Mouse (Mus musculus) MEL (cell line): ENCODE results near the gene Hist1h3c. TPM values are rescaled to one million over a fixed set of nuclear protein-coding genes. Genes with fewer than 3 reads are reported as not detected.

Source experiments
- DNase-seq: peaks from one replicate; pipeline ENCODE4 v3.0.0; 2011; ENCODE audit warnings: low read depth, low spot score
- H3K27ac ChIP-seq: 2 replicates; pipeline ENCODE4 v1.5.1; 2012; ENCODE audit warnings: low read depth, mild to moderate bottlenecking, control low read depth, low read length, moderate library complexity; ENCODE audit not compliant: control insufficient read depth
- H3K27me3 ChIP-seq, 2 experiments: fragments of 150-350 bp in 1 of 2; sonication (generic) in 1 of 2; 2 replicates each; pipeline ENCODE4 v1.6.1; 2012; ENCODE audit warnings: low read length in 2 of 2, mild to moderate bottlenecking in 2 of 2, improper control_type of control experiment in 1 of 2, moderate library complexity in 1 of 2; ENCODE audit not compliant: insufficient read depth in 2 of 2, control insufficient read depth in 1 of 2
- H3K36me3 ChIP-seq, 2 experiments: 2 replicates each; pipeline ENCODE4 v1.6.1; 2012 to 2014; ENCODE audit warnings: low read length in 2 of 2, improper control_type of control experiment in 1 of 2, inconsistent platforms in 1 of 2, mild to moderate bottlenecking in 1 of 2; ENCODE audit not compliant: insufficient read depth in 2 of 2, control insufficient read depth in 1 of 2
- H3K4me1 ChIP-seq, 2 experiments: fragments of 150-350 bp in 1 of 2; sonication (generic) in 1 of 2; 2 replicates each; pipeline ENCODE4 v1.6.1; 2012; ENCODE audit warnings: low read length in 2 of 2, improper control_type of control experiment in 1 of 2, mild to moderate bottlenecking in 1 of 2; ENCODE audit not compliant: insufficient read depth in 2 of 2, control insufficient read depth in 1 of 2
- H3K4me3 ChIP-seq, 2 experiments: fragments of 150-350 bp in 1 of 2; sonication (generic) in 1 of 2; 2 replicates each; pipeline ENCODE4 v1.5.1; 2012; ENCODE audit warnings: low read depth in 2 of 2, low read length in 2 of 2, mild to moderate bottlenecking in 2 of 2, moderate library complexity in 2 of 2, control low read depth in 1 of 2, improper control_type of control experiment in 1 of 2; ENCODE audit not compliant: control insufficient read depth in 1 of 2, insufficient read depth in 1 of 2
- H3K79me2 ChIP-seq: 2 replicates; pipeline ENCODE4 v1.6.1; 2012; ENCODE audit warnings: mild to moderate bottlenecking, low read length, moderate library complexity; ENCODE audit not compliant: control insufficient read depth, poor library complexity, insufficient read depth
- H3K9ac ChIP-seq: 2 replicates; pipeline ENCODE4 v1.6.1; 2012; ENCODE audit warnings: low read depth, mild to moderate bottlenecking, control low read depth, low read length, moderate library complexity; ENCODE audit not compliant: control insufficient read depth, poor library complexity, severe bottlenecking
- H3K9me3 ChIP-seq: fragments of 150-350 bp; sonication (generic); replicated peaks from 2 replicates; pipeline ENCODE4 v1.6.1; 2012; ENCODE audit warnings: mild to moderate bottlenecking, low read length, improper control_type of control experiment, moderate library complexity; ENCODE audit not compliant: insufficient read depth
- BHLHE40 ChIP-seq: IDR thresholded peaks from 2 replicates; pipeline ENCODE4 v1.6.1; 2012; ENCODE audit warnings: low read depth, mild to moderate bottlenecking, inconsistent platforms, low read length, improper control_type of control experiment, borderline replicate concordance
- CHD2 ChIP-seq: IDR thresholded peaks from 2 replicates; pipeline ENCODE4 v1.6.1; 2011; ENCODE audit warnings: low read length, improper control_type of control experiment
- CTCF ChIP-seq, 3 experiments: IDR thresholded peaks in 2 of 3; conservative IDR thresholded peaks in 1 of 3; 2 replicates each; pipeline ENCODE4 v1.5.1; 2011 to 2012; ENCODE audit warnings: low read length in 3 of 3, low read depth in 2 of 3, mild to moderate bottlenecking in 2 of 3, improper control_type of control experiment in 1 of 3, inconsistent platforms in 1 of 3, mixed read lengths in 1 of 3, moderate library complexity in 1 of 3; ENCODE audit not compliant: control insufficient read depth in 1 of 3, insufficient read depth in 1 of 3, poor library complexity in 1 of 3, severe bottlenecking in 1 of 3
- ELF1 ChIP-seq: IDR thresholded peaks from 2 replicates; pipeline ENCODE4 v1.6.1; 2014; ENCODE audit warnings: low read depth, mild to moderate bottlenecking, inconsistent platforms, low read length, improper control_type of control experiment, moderate library complexity
- GABPA ChIP-seq: IDR thresholded peaks from 2 replicates; pipeline ENCODE4 v1.6.1; 2012; ENCODE audit warnings: low read depth, mild to moderate bottlenecking, inconsistent platforms, low read length, improper control_type of control experiment, moderate library complexity
- GATA1 ChIP-seq: IDR thresholded peaks from 2 replicates; pipeline ENCODE4 v1.6.1; 2011; ENCODE audit warnings: low read depth, low read length, improper control_type of control experiment
- HCFC1 ChIP-seq: IDR thresholded peaks from 2 replicates; pipeline ENCODE4 v1.6.1; 2012; ENCODE audit warnings: low read depth, mild to moderate bottlenecking, inconsistent platforms, low read length, improper control_type of control experiment, moderate library complexity
- JUND ChIP-seq: IDR thresholded peaks from 2 replicates; pipeline ENCODE4 v1.6.1; 2011; ENCODE audit warnings: low read depth, mild to moderate bottlenecking, improper control_type of control experiment, low read length
- MAX ChIP-seq: IDR thresholded peaks from 2 replicates; pipeline ENCODE4 v1.6.1; 2011; ENCODE audit warnings: low read length, improper control_type of control experiment
- MEF2A ChIP-seq: IDR thresholded peaks from 2 replicates; pipeline ENCODE4 v1.6.1; 2014; ENCODE audit warnings: low read depth, mild to moderate bottlenecking, inconsistent platforms, low read length, improper control_type of control experiment; ENCODE audit not compliant: poor library complexity, insufficient replicate concordance, severe bottlenecking; ENCODE audit errors: extremely low read depth
- MXI1 ChIP-seq: IDR thresholded peaks from 2 replicates; pipeline ENCODE4 v1.6.1; 2011; ENCODE audit warnings: mild to moderate bottlenecking, low read depth, low read length, improper control_type of control experiment
- NRF1 ChIP-seq: IDR thresholded peaks from 2 replicates; pipeline ENCODE4 v1.6.1; 2014; ENCODE audit warnings: low read depth, mild to moderate bottlenecking, inconsistent platforms, low read length, improper control_type of control experiment, moderate library complexity; ENCODE audit not compliant: poor library complexity, insufficient read depth, severe bottlenecking
- POLR2A ChIP-seq, 2 experiments: IDR thresholded peaks; 2 replicates each; pipeline ENCODE4 v1.6.1; 2011 to 2012; ENCODE audit warnings: low read length in 2 of 2, mild to moderate bottlenecking in 2 of 2, control low read depth in 1 of 2, improper control_type of control experiment in 1 of 2, low read depth in 1 of 2, moderate library complexity in 1 of 2; ENCODE audit not compliant: control insufficient read depth in 1 of 2, insufficient read depth in 1 of 2, poor library complexity in 1 of 2
- POLR2AphosphoS2 ChIP-seq: IDR thresholded peaks from 2 replicates; pipeline ENCODE4 v1.6.1; 2011; ENCODE audit warnings: low read length, improper control_type of control experiment
- SIN3A ChIP-seq: IDR thresholded peaks from 2 replicates; pipeline ENCODE4 v1.6.1; 2012; ENCODE audit warnings: low read length, improper control_type of control experiment, inconsistent platforms
- SMC3 ChIP-seq: IDR thresholded peaks from 2 replicates; pipeline ENCODE4 v1.6.1; 2011; ENCODE audit warnings: low read depth, low read length, improper control_type of control experiment
- TAL1 ChIP-seq: IDR thresholded peaks from 2 replicates; pipeline ENCODE4 v1.6.1; 2012; ENCODE audit warnings: mild to moderate bottlenecking, inconsistent platforms, low read length, moderate library complexity, mixed read lengths
- TBP ChIP-seq: IDR thresholded peaks from 2 replicates; pipeline ENCODE4 v1.8.0; 2011; ENCODE audit warnings: low read depth, low read length, improper control_type of control experiment
- TCF12 ChIP-seq: IDR thresholded peaks from 2 replicates; pipeline ENCODE4 v1.6.1; 2014; ENCODE audit warnings: low read depth, mild to moderate bottlenecking, inconsistent platforms, low read length, improper control_type of control experiment, moderate library complexity
- UBTF ChIP-seq: IDR thresholded peaks from 2 replicates; pipeline ENCODE4 v1.6.1; 2012; ENCODE audit warnings: low read depth, mild to moderate bottlenecking, inconsistent platforms, low read length, improper control_type of control experiment, moderate library complexity, borderline replicate concordance; ENCODE audit not compliant: insufficient read depth
- ZC3H11A ChIP-seq: IDR thresholded peaks from 2 replicates; pipeline ENCODE4 v1.6.1; 2012; ENCODE audit warnings: low read depth, mild to moderate bottlenecking, inconsistent platforms, low read length, improper control_type of control experiment
- ZKSCAN1 ChIP-seq: IDR thresholded peaks from 2 replicates; pipeline ENCODE4 v1.6.1; 2012; ENCODE audit warnings: low read depth, mild to moderate bottlenecking, inconsistent platforms, low read length, improper control_type of control experiment, moderate library complexity
- ZNF384 ChIP-seq: IDR thresholded peaks from 2 replicates; pipeline ENCODE4 v1.6.1; 2012; ENCODE audit warnings: low read depth, mild to moderate bottlenecking, inconsistent platforms, low read length, improper control_type of control experiment
- polyA plus RNA-seq, 2 experiments: library from polyadenylated mRNA; stranded (reverse) in 1 of 2; unstranded in 1 of 2; fragments of >175 nt in 1 of 2; fragments of >200 nt in 1 of 2; gene quantifications; 2 replicates each; pipeline versions ENCODE4 v1.2.1 to v1.2.4; 2012; ENCODE audit warnings: low replicate concordance in 2 of 2, low read depth in 1 of 2; ENCODE audit not compliant: insufficient read length in 2 of 2, insufficient read depth in 1 of 2, missing spikeins in 1 of 2
- total RNA-seq: library from RNA; depleted of rRNA; stranded (reverse); fragments of 300-350 nt; gene quantifications from 2 replicates; pipeline ENCODE4 v1.2.3, GENCODE M21; 2012

Hist1h3c gene
- total and polyA plus RNA-seq, 3 experiments = 1.7 to 1,651 TPM; not detected in 1

- H3K9me3 ChIP-seq = no peaks in the 10 kb centered on the region
- peak; percentile 30 for DNase-seq
- 0 out of 4 replicates have a peak, but pooled peaks cover 3% of the 10 kb centered on the region in 2 experiments for H3K4me1 ChIP-seq
- peaks cover 0 to 26% of the 10 kb centered on the region in 2 experiments; a peak in 2 of 4 replicates for H3K36me3 ChIP-seq
- H3K4me3 ChIP-seq = no peak overlapping the region
- H3K79me2 ChIP-seq = peaks cover 1% of the 10 kb centered on the region; the same call in 1 of the 2 replicates
- no peak for TF ChIP-seq SMC3
- TF ChIP-seq NRF1 = no peak
- no peak for TF ChIP-seq MXI1
- TF ChIP-seq CTCF (IDR thresholded peaks at IDR 0.05 in 2 of 3, conservative IDR thresholded peaks at IDR 0.05 in 1 of 3; ENCODE audit: control insufficient read depth in 1 of 3, insufficient read depth in 1 of 3, low read depth in 2 of 3, low read length in 3 of 3, poor library complexity in 1 of 3, severe bottlenecking in 1 of 3) = no peak
- TF ChIP-seq HCFC1 = no peak
- TF ChIP-seq TBP = no peak
- no peaks in the 10 kb centered on the region for H3K27me3 ChIP-seq
- H3K9ac ChIP-seq = peak overlapping the region; percentile 17; the same call in 1 of the 2 replicates
- no peak overlapping the region for H3K27ac ChIP-seq
Observed at GRCm38 (mm10) chr13:23742007-23742406, 3.4 kb downstream of the Hist1h3c start.

DNA sequence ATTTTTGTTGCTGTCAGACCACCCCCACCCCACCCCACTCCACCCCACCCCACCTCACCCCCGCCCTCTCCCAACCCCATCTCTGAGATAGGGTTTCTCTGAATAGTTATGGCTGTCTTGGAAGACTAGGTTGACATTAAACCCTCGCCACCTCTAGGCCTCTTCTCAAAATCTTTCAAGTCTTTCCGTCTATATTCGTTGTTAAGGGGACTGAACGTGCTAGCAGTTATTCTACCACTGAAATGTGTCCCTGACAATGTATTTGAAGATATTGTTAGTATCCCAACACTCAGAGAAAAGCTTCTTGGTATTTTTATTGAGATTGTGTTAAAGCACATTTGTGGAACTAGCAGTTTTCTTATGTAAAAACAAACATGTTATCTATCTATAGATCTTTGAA, 4.5 kb downstream of the Hist1h3c start:
- H3K79me2 ChIP-seq = peaks cover 1% of the 10 kb centered on the region; the same call in 1 of the 2 replicates
- peak overlapping the region; percentile 48; the same call in 1 of the 2 replicates for H3K27ac ChIP-seq
- DNase-seq = peak; percentile 60
- H3K9ac ChIP-seq = peak overlapping the region; percentile 70
- H3K36me3 ChIP-seq = peaks cover 0 to 26% of the 10 kb centered on the region in 2 experiments; a peak in 2 of 4 replicates
- peak overlapping the region; percentile 17 to 37; a peak in 3 of 4 replicates for H3K4me3 ChIP-seq
- H3K27me3 ChIP-seq = no peaks in the 10 kb centered on the region
- TF ChIP-seq HCFC1 (no peak), SIN3A (no peak), ZKSCAN1 (no peak), ZC3H11A (no peak), JUND (no peak), TAL1 (no peak), GABPA (no peak), POLR2A (IDR thresholded peaks at IDR 0.05; ENCODE audit: control insufficient read depth in 1 of 2, insufficient read depth in 1 of 2, low read depth in 1 of 2, low read length in 2 of 2, poor library complexity in 1 of 2) (no peak)
- 0 out of 4 replicates have a peak, but pooled peaks cover 3% of the 10 kb centered on the region in 2 experiments for H3K4me1 ChIP-seq
- no peaks in the 10 kb centered on the region for H3K9me3 ChIP-seq

DNA sequence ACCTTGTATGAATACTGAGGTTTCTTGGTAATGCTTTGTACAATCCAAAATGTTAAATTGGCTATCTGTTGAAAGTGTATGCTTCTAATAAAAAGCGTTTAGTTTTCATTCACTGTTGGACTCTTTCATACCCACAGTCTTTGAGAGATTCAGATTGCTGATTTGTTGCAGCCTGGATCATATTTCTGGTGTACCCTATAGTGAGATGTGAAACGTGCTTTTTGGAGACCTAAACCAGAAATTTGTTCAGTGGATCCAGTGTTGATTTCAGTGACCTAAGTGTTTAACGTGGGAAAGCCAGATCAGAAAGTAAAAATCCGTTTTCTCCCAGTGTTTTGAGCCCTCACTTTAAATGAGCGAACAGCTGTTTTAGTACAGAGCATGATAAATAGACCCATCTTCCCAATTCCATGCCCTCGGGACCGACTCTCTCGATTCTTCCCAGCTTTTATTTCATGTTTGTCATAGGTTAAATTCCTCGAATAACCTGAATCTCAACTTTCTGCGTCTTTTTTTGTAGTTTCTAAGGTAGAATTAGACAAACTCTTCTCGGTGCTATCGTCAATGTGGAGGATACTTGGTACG, 5.1 kb downstream of the Hist1h3c start:
- H3K27ac ChIP-seq = peak overlapping the region; percentile 99
- H3K4me1 ChIP-seq = 0 out of 4 replicates have a peak, but pooled peaks cover 3% of the 10 kb centered on the region in 2 experiments
- peak overlapping the region; percentile 67 to 70 for H3K4me3 ChIP-seq
- DNase-seq = no peak
- H3K36me3 ChIP-seq = peaks cover 0 to 22% of the 10 kb centered on the region in 2 experiments; a peak in 2 of 4 replicates
- H3K79me2 ChIP-seq = peaks cover 1% of the 10 kb centered on the region; the same call in 1 of the 2 replicates
- H3K9ac ChIP-seq = peak overlapping the region; percentile 85
- H3K27me3 ChIP-seq = no peaks in the 10 kb centered on the region
- no peaks in the 10 kb centered on the region for H3K9me3 ChIP-seq
- no peak for TF ChIP-seq JUND
- TF ChIP-seq ZNF384 = no peak
- TF ChIP-seq CHD2 = no peak
- no peak for TF ChIP-seq ZKSCAN1
- no peak for TF ChIP-seq POLR2AphosphoS2
- TF ChIP-seq MXI1 = no peak
- TF ChIP-seq TCF12 = no peak
- no peak for TF ChIP-seq SMC3
- no peak for TF ChIP-seq ELF1
- TF ChIP-seq MEF2A = no peak
- TF ChIP-seq MAX = no peak
- TF ChIP-seq NRF1 = no peak
- no peak for TF ChIP-seq BHLHE40
- no peak for TF ChIP-seq UBTF
- no peak for TF ChIP-seq GATA1
- TF ChIP-seq SIN3A = no peak
- TF ChIP-seq CTCF (IDR thresholded peaks at IDR 0.05 in 2 of 3, conservative IDR thresholded peaks at IDR 0.05 in 1 of 3; ENCODE audit: control insufficient read depth in 1 of 3, insufficient read depth in 1 of 3, low read depth in 2 of 3, low read length in 3 of 3, poor library complexity in 1 of 3, severe bottlenecking in 1 of 3) = no peak
